Mouse (Mus musculus) embryonic fibroblast, embryonic 13.5 days (primary cell): ENCODE measurements at regions not wholly inside any gene's neighbourhood (a gene's known extent, or its start where the extent isn't known, plus 50 kb on each side); places are given as distances from the start of the nearest gene placed in this dataset.

ENCODE experiments used
- CTCF ChIP-seq: IDR thresholded peaks from 2 replicates; pipeline ENCODE4 v1.5.1; 2011; ENCODE audit warnings: mild to moderate bottlenecking, control low read depth, low read length, moderate library complexity, borderline replicate concordance; ENCODE audit not compliant: insufficient read depth
- POLR2A ChIP-seq: IDR thresholded peaks from 2 replicates; pipeline ENCODE4 v1.6.1; 2011; ENCODE audit warnings: low read depth, mild to moderate bottlenecking, control low read depth, low read length, moderate library complexity

GRCm38 (mm10) chr4:53351104-53351607 is 89.1 kb upstream of the Slc44a1 start:
- no peak for TF ChIP-seq CTCF
- TF ChIP-seq POLR2A: no peak
